Mouse (Mus musculus): ENCODE measurements around the gene A930033H14Rik.

- TF ChIP-seq CTCF (IDR thresholded peaks at IDR 0.05; ENCODE audit: control insufficient read depth, insufficient read depth, insufficient replicate concordance, low read depth, low read length), result no peak
- TF ChIP-seq POLR2A (IDR thresholded peaks at IDR 0.05; ENCODE audit: control insufficient read depth, low read depth, low read length), result peak; percentile 32; the same call in 1 of the 2 replicates
These were observed at the start of gene A930033H14Rik for GRCm38 (mm10) chr10:69212542-69213440.
